Mouse (Mus musculus) MEL (cell line): ENCODE data around the gene Nupl2. TPM values are rescaled to one million over a fixed set of nuclear protein-coding genes. Genes with fewer than 3 reads are reported as not detected.

Experiments
- DNase-seq: peaks from one replicate; pipeline ENCODE4 v3.0.0; 2011; ENCODE audit warnings: low read depth, low spot score
- H3K27ac ChIP-seq: 2 replicates; pipeline ENCODE4 v1.5.1; 2012; ENCODE audit warnings: low read depth, mild to moderate bottlenecking, control low read depth, low read length, moderate library complexity; ENCODE audit not compliant: control insufficient read depth
- H3K27me3 ChIP-seq, 2 experiments: fragments of 150-350 bp in 1 of 2; sonication (generic) in 1 of 2; 2 replicates each; pipeline ENCODE4 v1.6.1; 2012; ENCODE audit warnings: low read length in 2 of 2, mild to moderate bottlenecking in 2 of 2, improper control_type of control experiment in 1 of 2, moderate library complexity in 1 of 2; ENCODE audit not compliant: insufficient read depth in 2 of 2, control insufficient read depth in 1 of 2
- H3K36me3 ChIP-seq, 2 experiments: 2 replicates each; pipeline ENCODE4 v1.6.1; 2012 to 2014; ENCODE audit warnings: low read length in 2 of 2, improper control_type of control experiment in 1 of 2, inconsistent platforms in 1 of 2, mild to moderate bottlenecking in 1 of 2; ENCODE audit not compliant: insufficient read depth in 2 of 2, control insufficient read depth in 1 of 2
- H3K4me1 ChIP-seq, 2 experiments: fragments of 150-350 bp in 1 of 2; sonication (generic) in 1 of 2; 2 replicates each; pipeline ENCODE4 v1.6.1; 2012; ENCODE audit warnings: low read length in 2 of 2, improper control_type of control experiment in 1 of 2, mild to moderate bottlenecking in 1 of 2; ENCODE audit not compliant: insufficient read depth in 2 of 2, control insufficient read depth in 1 of 2
- H3K4me3 ChIP-seq, 2 experiments: fragments of 150-350 bp in 1 of 2; sonication (generic) in 1 of 2; 2 replicates each; pipeline ENCODE4 v1.5.1; 2012; ENCODE audit warnings: low read depth in 2 of 2, low read length in 2 of 2, mild to moderate bottlenecking in 2 of 2, moderate library complexity in 2 of 2, control low read depth in 1 of 2, improper control_type of control experiment in 1 of 2; ENCODE audit not compliant: control insufficient read depth in 1 of 2, insufficient read depth in 1 of 2
- H3K79me2 ChIP-seq: 2 replicates; pipeline ENCODE4 v1.6.1; 2012; ENCODE audit warnings: mild to moderate bottlenecking, low read length, moderate library complexity; ENCODE audit not compliant: control insufficient read depth, poor library complexity, insufficient read depth
- H3K9ac ChIP-seq: 2 replicates; pipeline ENCODE4 v1.6.1; 2012; ENCODE audit warnings: low read depth, mild to moderate bottlenecking, control low read depth, low read length, moderate library complexity; ENCODE audit not compliant: control insufficient read depth, poor library complexity, severe bottlenecking
- H3K9me3 ChIP-seq: fragments of 150-350 bp; sonication (generic); replicated peaks from 2 replicates; pipeline ENCODE4 v1.6.1; 2012; ENCODE audit warnings: mild to moderate bottlenecking, low read length, improper control_type of control experiment, moderate library complexity; ENCODE audit not compliant: insufficient read depth
- CHD1 ChIP-seq: IDR thresholded peaks from 2 replicates; pipeline ENCODE4 v1.6.1; 2012; ENCODE audit warnings: low read depth, mild to moderate bottlenecking, inconsistent platforms, low read length, improper control_type of control experiment
- CHD2 ChIP-seq: IDR thresholded peaks from 2 replicates; pipeline ENCODE4 v1.6.1; 2011; ENCODE audit warnings: low read length, improper control_type of control experiment
- E2F4 ChIP-seq: IDR thresholded peaks from 2 replicates; pipeline ENCODE4 v1.6.1; 2011; ENCODE audit warnings: low read depth, low read length, improper control_type of control experiment, borderline replicate concordance
- ELF1 ChIP-seq: IDR thresholded peaks from 2 replicates; pipeline ENCODE4 v1.6.1; 2014; ENCODE audit warnings: low read depth, mild to moderate bottlenecking, inconsistent platforms, low read length, improper control_type of control experiment, moderate library complexity
- EP300 ChIP-seq, 2 experiments: IDR thresholded peaks; 2 replicates each; pipeline ENCODE4 v1.6.1; 2011; ENCODE audit warnings: improper control_type of control experiment in 2 of 2, low read length in 2 of 2, low read depth in 1 of 2, mild to moderate bottlenecking in 1 of 2
- GABPA ChIP-seq: IDR thresholded peaks from 2 replicates; pipeline ENCODE4 v1.6.1; 2012; ENCODE audit warnings: low read depth, mild to moderate bottlenecking, inconsistent platforms, low read length, improper control_type of control experiment, moderate library complexity
- GATA1 ChIP-seq: IDR thresholded peaks from 2 replicates; pipeline ENCODE4 v1.6.1; 2011; ENCODE audit warnings: low read depth, low read length, improper control_type of control experiment
- HCFC1 ChIP-seq: IDR thresholded peaks from 2 replicates; pipeline ENCODE4 v1.6.1; 2012; ENCODE audit warnings: low read depth, mild to moderate bottlenecking, inconsistent platforms, low read length, improper control_type of control experiment, moderate library complexity
- KAT2A ChIP-seq: conservative IDR thresholded peaks from 2 replicates; pipeline ENCODE4 v1.6.1; 2012; ENCODE audit warnings: low read depth, low read length, improper control_type of control experiment, inconsistent platforms
- MAFK ChIP-seq: IDR thresholded peaks from 2 replicates; pipeline ENCODE4 v1.6.1; 2011; ENCODE audit warnings: low read depth, mild to moderate bottlenecking, low read length, improper control_type of control experiment, borderline replicate concordance
- MEF2A ChIP-seq: IDR thresholded peaks from 2 replicates; pipeline ENCODE4 v1.6.1; 2014; ENCODE audit warnings: low read depth, mild to moderate bottlenecking, inconsistent platforms, low read length, improper control_type of control experiment; ENCODE audit not compliant: poor library complexity, insufficient replicate concordance, severe bottlenecking; ENCODE audit errors: extremely low read depth
- MXI1 ChIP-seq: IDR thresholded peaks from 2 replicates; pipeline ENCODE4 v1.6.1; 2011; ENCODE audit warnings: mild to moderate bottlenecking, low read depth, low read length, improper control_type of control experiment
- MYB ChIP-seq: IDR thresholded peaks from 2 replicates; pipeline ENCODE4 v1.6.1; 2011; ENCODE audit warnings: mild to moderate bottlenecking, low read depth, low read length, improper control_type of control experiment
- POLR2AphosphoS2 ChIP-seq: IDR thresholded peaks from 2 replicates; pipeline ENCODE4 v1.6.1; 2011; ENCODE audit warnings: low read length, improper control_type of control experiment
- POLR2AphosphoS5 ChIP-seq: IDR thresholded peaks from 2 replicates; pipeline ENCODE4 v1.6.1; 2012; ENCODE audit warnings: low read depth, borderline replicate concordance, mild to moderate bottlenecking, inconsistent platforms, low read length, moderate library complexity, mixed read lengths
- RAD21 ChIP-seq: IDR thresholded peaks from 2 replicates; pipeline ENCODE4 v1.6.1; 2011; ENCODE audit warnings: mild to moderate bottlenecking, low read depth, low read length, improper control_type of control experiment
- RCOR1 ChIP-seq: IDR thresholded peaks from 2 replicates; pipeline ENCODE4 v1.6.1; 2012; ENCODE audit warnings: low read depth, mild to moderate bottlenecking, inconsistent platforms, low read length, improper control_type of control experiment
- TAL1 ChIP-seq: IDR thresholded peaks from 2 replicates; pipeline ENCODE4 v1.6.1; 2012; ENCODE audit warnings: mild to moderate bottlenecking, inconsistent platforms, low read length, moderate library complexity, mixed read lengths
- TBP ChIP-seq: IDR thresholded peaks from 2 replicates; pipeline ENCODE4 v1.8.0; 2011; ENCODE audit warnings: low read depth, low read length, improper control_type of control experiment
- UBTF ChIP-seq: IDR thresholded peaks from 2 replicates; pipeline ENCODE4 v1.6.1; 2012; ENCODE audit warnings: low read depth, mild to moderate bottlenecking, inconsistent platforms, low read length, improper control_type of control experiment, moderate library complexity, borderline replicate concordance; ENCODE audit not compliant: insufficient read depth
- USF1 ChIP-seq: IDR thresholded peaks from 2 replicates; pipeline ENCODE4 v1.6.1; 2014; ENCODE audit warnings: low read depth, mild to moderate bottlenecking, inconsistent platforms, low read length, improper control_type of control experiment, moderate library complexity
- USF2 ChIP-seq, 2 experiments: IDR thresholded peaks; 2 replicates each; pipeline ENCODE4 v1.6.1; 2011 to 2012; ENCODE audit warnings: improper control_type of control experiment in 2 of 2, low read length in 2 of 2, borderline replicate concordance in 1 of 2, inconsistent platforms in 1 of 2, low read depth in 1 of 2, mild to moderate bottlenecking in 1 of 2; ENCODE audit not compliant: insufficient read depth in 1 of 2
- ZC3H11A ChIP-seq: IDR thresholded peaks from 2 replicates; pipeline ENCODE4 v1.6.1; 2012; ENCODE audit warnings: low read depth, mild to moderate bottlenecking, inconsistent platforms, low read length, improper control_type of control experiment
- ZKSCAN1 ChIP-seq: IDR thresholded peaks from 2 replicates; pipeline ENCODE4 v1.6.1; 2012; ENCODE audit warnings: low read depth, mild to moderate bottlenecking, inconsistent platforms, low read length, improper control_type of control experiment, moderate library complexity
- ZMIZ1 ChIP-seq: IDR thresholded peaks from 2 replicates; pipeline ENCODE4 v1.6.1; 2012; ENCODE audit warnings: low read depth, mild to moderate bottlenecking, inconsistent platforms, low read length, improper control_type of control experiment, moderate library complexity
- polyA plus RNA-seq, 2 experiments: library from polyadenylated mRNA; stranded (reverse) in 1 of 2; unstranded in 1 of 2; fragments of >175 nt in 1 of 2; fragments of >200 nt in 1 of 2; gene quantifications; 2 replicates each; pipeline versions ENCODE4 v1.2.1 to v1.2.4; 2012; ENCODE audit warnings: low replicate concordance in 2 of 2, low read depth in 1 of 2; ENCODE audit not compliant: insufficient read length in 2 of 2, insufficient read depth in 1 of 2, missing spikeins in 1 of 2
- total RNA-seq: library from RNA; depleted of rRNA; stranded (reverse); fragments of 300-350 nt; gene quantifications from 2 replicates; pipeline ENCODE4 v1.2.3, GENCODE M21; 2012

The Nupl2 gene
- total and polyA plus RNA-seq, 3 experiments: 13.8 to 121 (median 23.1) TPM

- no peaks in the 10 kb centered on the region for H3K79me2 ChIP-seq
- peaks cover 0 to 4% of the 10 kb centered on the region in 2 experiments; a peak in 1 of 4 replicates for H3K36me3 ChIP-seq
- no peak overlapping the region for H3K27ac ChIP-seq
- TF ChIP-seq KAT2A (no peak), CHD2 (no peak), MAFK (no peak), TAL1 (no peak), EP300 (IDR thresholded peaks at IDR 0.05; ENCODE audit: low read depth in 1 of 2, low read length in 2 of 2) (no peak), HCFC1 (no peak), GABPA (no peak), UBTF (no peak), ZC3H11A (no peak), ZMIZ1 (no peak), ZKSCAN1 (no peak), USF1 (no peak)
- H3K4me3 ChIP-seq: no peak overlapping the region
- no peaks in the 10 kb centered on the region for H3K4me1 ChIP-seq
- H3K27me3 ChIP-seq: no peaks in the 10 kb centered on the region
- no peak overlapping the region for H3K9ac ChIP-seq
- H3K9me3 ChIP-seq: no peaks in the 10 kb centered on the region
- DNase-seq: no peak
Observed at GRCm38 (mm10) chr5:24183096-24183495, 18.3 kb downstream of the Nupl2 start.

GRCm38 (mm10) chr5:24184011-24184410 lies 19.2 kb downstream of the Nupl2 start:
- Histone ChIP-seq H3K9ac (no peak overlapping the region), H3K27me3 (no peaks in the 10 kb centered on the region), H3K79me2 (no peaks in the 10 kb centered on the region), H3K4me1 (no peaks in the 10 kb centered on the region), H3K27ac (no peak overlapping the region), H3K4me3 (no peak overlapping the region), H3K9me3 (no peaks in the 10 kb centered on the region), H3K36me3 (peaks cover 0 to 4% of the 10 kb centered on the region in 2 experiments; a peak in 1 of 4 replicates)
- no peak for DNase-seq
- TF ChIP-seq ZKSCAN1 (no peak), GATA1 (no peak), E2F4 (no peak), POLR2AphosphoS2 (no peak), GABPA (no peak), RCOR1 (no peak), MXI1 (no peak), ELF1 (no peak), TBP (no peak), USF1 (no peak), RAD21 (no peak), MYB (no peak), USF2 (IDR thresholded peaks at IDR 0.05; ENCODE audit: borderline replicate concordance in 1 of 2, insufficient read depth in 1 of 2, low read depth in 1 of 2, low read length in 2 of 2) (no peak), ZMIZ1 (no peak), CHD2 (no peak), MEF2A (no peak), CHD1 (no peak), UBTF (no peak), POLR2AphosphoS5 (no peak), TAL1 (no peak)
